Mouse (Mus musculus) megakaryocyte, embryonic 14.5 days (primary cell): ENCODE results near the gene Gm4756.

ENCODE experiments used
- FLI1 ChIP-seq: IDR thresholded peaks from 2 replicates; pipeline ENCODE4 v1.6.1; 2012; ENCODE audit warnings: low read length, inconsistent platforms, mixed read lengths
- GATA1 ChIP-seq: IDR thresholded peaks from 3 replicates; pipeline ENCODE4 v1.6.1; 2012; ENCODE audit warnings: mixed read lengths, low read length, inconsistent platforms, borderline replicate concordance

- TF ChIP-seq GATA1 (no peak), FLI1 (no peak)
These were observed 110.9 kb downstream of the Gm4756 start for GRCm38 (mm10) chr12:72538571-72538970.
